Mouse (Mus musculus): ENCODE results near the gene Pja2.
"Not testable (repeated sequence)": the region's sequence is repeated elsewhere in the genome, so short reads cannot be mapped to it uniquely, and the experiment has no call there.

Gene Pja2

GRCm38 (mm10) chr17:64277649-64278212 lies 54.0 kb downstream of the Pja2 start:
- no peak for DNase-seq

GRCm38 (mm10) chr17:64276666-64277065 lies 55.0 kb downstream of the Pja2 start:
- DNase-seq: no peak

- no peak for DNase-seq
Measured at GRCm38 (mm10) chr17:64275188-64275587, 56.5 kb downstream of the Pja2 start.

GRCm38 (mm10) chr17:64274341-64275105 lies 57.2 kb downstream of the Pja2 start:
- no peak for DNase-seq

- DNase-seq: no peak
Measured at GRCm38 (mm10) chr17:64260571-64260970, 71.1 kb downstream of the Pja2 start.

- DNase-seq: no peak
Measured at GRCm38 (mm10) chr17:64248246-64248645, 83.5 kb downstream of the Pja2 start.

GRCm38 (mm10) chr17:64242898-64243297 lies 88.8 kb downstream of the Pja2 start:
- DNase-seq: no peak

GRCm38 (mm10) chr17:64242310-64242859 lies 89.3 kb downstream of the Pja2 start:
- no peak for DNase-seq

GRCm38 (mm10) chr17:64241544-64242292 lies 90.0 kb downstream of the Pja2 start:
- peak; percentile 20 to 48 for DNase-seq

- DNase-seq: no peak
Measured at GRCm38 (mm10) chr17:64232134-64232533, 99.6 kb downstream of the Pja2 start.

GRCm38 (mm10) chr17:64231637-64232036 lies 100.1 kb downstream of the Pja2 start:
- DNase-seq: not testable (repeated sequence)

- DNase-seq: no peak
Measured at GRCm38 (mm10) chr17:64231172-64231571, 100.5 kb downstream of the Pja2 start.
